Mouse (Mus musculus) E14TG2a.4 (cell line): ENCODE measurements around the gene Tnrc6b.

ENCODE experiments used
- CTCF ChIP-seq: conservative IDR thresholded peaks from 2 replicates; pipeline ENCODE4 v1.5.1; 2014; ENCODE audit warnings: low read length
- POU5F1 ChIP-seq: IDR thresholded peaks from 2 replicates; pipeline ENCODE4 v1.6.1; 2014; ENCODE audit warnings: low read length, borderline replicate concordance

DNA sequence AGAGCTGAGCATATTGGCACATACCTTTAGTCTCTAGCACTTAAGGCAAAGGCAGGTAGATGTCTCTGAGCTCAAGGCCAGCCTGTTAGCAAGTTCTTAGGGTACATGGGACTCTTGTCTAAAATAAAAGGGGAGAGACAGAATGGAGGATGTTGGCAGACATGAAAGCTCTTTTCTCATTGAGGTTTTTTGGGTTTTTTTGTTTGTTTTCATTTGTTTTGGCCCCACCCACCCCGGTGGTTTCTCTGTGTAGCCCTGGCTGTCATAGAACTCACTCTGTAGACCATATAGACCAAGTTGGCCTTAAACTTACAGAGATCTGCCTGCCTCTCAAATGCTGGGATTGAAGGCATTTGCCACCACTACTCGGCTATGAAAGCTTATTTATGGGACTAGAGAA is 213.1 kb downstream of the Tnrc6b start:
- TF ChIP-seq CTCF = no peak
- TF ChIP-seq POU5F1 = no peak
